Mouse (Mus musculus): ENCODE data around the gene Cdkn3. TPM values are rescaled to one million over a fixed set of nuclear protein-coding genes. Genes with fewer than 3 reads are reported as not detected.
"Not testable (repeated sequence)": the region's sequence is repeated elsewhere in the genome, so short reads cannot be mapped to it uniquely, and the experiment has no call there.

The Cdkn3 gene
- 91.3 and 108 TPM in 2 replicates for polyA plus RNA-seq (2015; fragmentation: Nextera tagmentation; extraction: Ambion mirVana)

DNA sequence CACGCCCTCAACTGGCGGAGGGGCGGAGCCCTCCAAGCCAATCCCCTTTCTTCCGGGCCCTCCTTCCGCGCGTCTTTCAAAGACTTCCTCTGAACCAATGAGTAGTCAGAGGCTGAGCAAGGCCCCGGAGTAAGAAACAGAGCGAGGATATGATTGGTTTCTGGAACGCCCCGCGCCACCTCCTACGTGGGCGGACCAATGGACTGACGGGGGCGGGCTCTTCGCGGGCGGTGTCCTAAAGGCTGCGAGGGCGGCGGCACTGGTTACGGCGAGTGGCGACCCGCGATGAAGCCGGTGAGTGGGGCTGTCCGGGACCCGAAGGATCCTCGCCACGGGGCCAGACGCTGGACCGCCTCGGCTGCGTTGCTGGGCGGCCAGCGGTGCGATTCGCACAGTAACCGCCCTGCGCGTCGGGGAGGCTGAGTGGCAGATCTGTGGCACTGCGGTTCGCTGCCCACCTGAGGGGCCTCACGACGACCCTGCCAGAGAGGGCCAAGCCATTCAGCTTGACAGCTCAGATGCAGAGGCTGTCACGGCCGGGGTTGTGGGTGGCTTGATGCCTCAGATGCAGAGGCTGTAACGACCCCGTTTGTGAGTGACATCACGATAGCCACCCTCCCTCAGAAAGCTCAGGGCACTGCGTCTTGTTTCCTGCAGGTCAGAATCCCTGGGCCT is at the start of gene Cdkn3:
Gene Cdkn3 (plus strand): TSS at position 187 of the 675 bp plus-strand sequence.
- Histone ChIP-seq H3K36me3 (replicated peaks) (peaks cover 24% of the 10 kb centered on the region), H3K9me3 (replicated peaks) (no peaks in the 10 kb centered on the region), H3K27ac (replicated peaks) (peak within 1 kb of the TSS; percentile 81), H3K9ac (peak within 1 kb of the TSS; percentile 89), H3K4me2 (peak within 1 kb of the TSS; percentile 74), H3K4me3 (replicated peaks) (peak within 1 kb of the TSS; percentile 79), H3K4me1 (replicated peaks) (peaks cover 21% of the 10 kb centered on the region), H3K27me3 (no peaks in the 10 kb centered on the region)
- WGBS (ENCODE audit: insufficient replicate concordance) = under 1% methylated on average over 54 of the region's 54 CpGs
- peak; percentile 99 for ATAC-seq (ENCODE audit: insufficient read depth)

DNA sequence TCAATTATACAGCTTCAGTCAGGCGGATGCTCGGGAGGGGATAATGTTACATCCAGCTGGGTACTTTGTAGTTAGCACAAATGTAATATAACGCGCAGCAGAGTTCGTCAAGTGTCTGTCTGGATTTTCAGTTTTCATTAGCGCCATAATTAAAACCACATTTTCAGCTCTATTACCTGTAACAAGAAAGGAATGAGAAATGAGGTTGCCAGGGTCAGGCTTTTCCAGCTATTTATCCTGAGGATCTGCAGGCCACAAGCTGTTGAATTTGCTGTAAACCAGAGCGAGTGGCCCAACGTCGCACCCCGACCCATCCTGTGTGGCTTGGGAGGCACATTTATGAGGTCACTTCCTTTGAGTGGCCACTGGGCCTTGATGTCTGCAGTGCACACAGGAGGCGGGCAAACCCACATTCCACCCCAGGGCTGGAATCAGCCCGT is 41.8 kb upstream of the Cdkn3 start:
- Histone ChIP-seq H3K9ac (no peak overlapping the region), H3K4me3 (replicated peaks) (no peak overlapping the region), H3K4me2 (no peak overlapping the region), H3K36me3 (replicated peaks) (no peaks in the 10 kb centered on the region), H3K4me1 (replicated peaks) (no peaks in the 10 kb centered on the region), H3K27ac (replicated peaks) (no peak overlapping the region), H3K27me3 (no peaks in the 10 kb centered on the region), H3K9me3 (replicated peaks) (no peaks in the 10 kb centered on the region)
- no peak for ATAC-seq (ENCODE audit: insufficient read depth)
- WGBS (ENCODE audit: insufficient replicate concordance) = 68% methylated on average over 12 of the region's 12 CpGs

DNA sequence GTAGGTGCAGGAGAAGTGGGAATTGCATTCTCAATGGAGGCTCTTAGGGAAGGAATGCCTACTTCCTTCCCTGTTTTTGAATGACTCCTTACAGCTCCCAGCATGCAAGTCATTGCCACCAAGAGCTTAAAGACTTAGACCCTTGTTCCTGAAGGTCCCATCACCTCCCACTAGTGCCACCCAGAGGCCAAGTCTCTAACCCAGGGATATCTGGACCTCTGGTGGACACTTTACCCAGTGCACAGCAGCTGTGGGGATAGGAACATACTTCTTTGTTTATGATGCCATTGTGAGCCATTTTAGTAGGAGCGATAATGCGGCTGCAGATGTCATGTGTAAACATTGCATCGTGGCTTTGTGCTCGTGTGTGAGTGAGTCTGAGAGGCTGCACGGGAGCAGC is 38.3 kb upstream of the Cdkn3 start:
- H3K4me3 ChIP-seq (replicated peaks) = no peak overlapping the region
- H3K27ac ChIP-seq (replicated peaks) = no peak overlapping the region
- no peaks in the 10 kb centered on the region for H3K36me3 ChIP-seq (replicated peaks)
- H3K9me3 ChIP-seq (replicated peaks) = no peaks in the 10 kb centered on the region
- WGBS (ENCODE audit: insufficient replicate concordance) = 62% methylated on average over 5 of the region's 5 CpGs
- H3K4me2 ChIP-seq = no peak overlapping the region
- no peak overlapping the region for H3K9ac ChIP-seq
- no peaks in the 10 kb centered on the region for H3K27me3 ChIP-seq
- H3K4me1 ChIP-seq (replicated peaks) = no peaks in the 10 kb centered on the region
- ATAC-seq (ENCODE audit: insufficient read depth) = no peak

DNA sequence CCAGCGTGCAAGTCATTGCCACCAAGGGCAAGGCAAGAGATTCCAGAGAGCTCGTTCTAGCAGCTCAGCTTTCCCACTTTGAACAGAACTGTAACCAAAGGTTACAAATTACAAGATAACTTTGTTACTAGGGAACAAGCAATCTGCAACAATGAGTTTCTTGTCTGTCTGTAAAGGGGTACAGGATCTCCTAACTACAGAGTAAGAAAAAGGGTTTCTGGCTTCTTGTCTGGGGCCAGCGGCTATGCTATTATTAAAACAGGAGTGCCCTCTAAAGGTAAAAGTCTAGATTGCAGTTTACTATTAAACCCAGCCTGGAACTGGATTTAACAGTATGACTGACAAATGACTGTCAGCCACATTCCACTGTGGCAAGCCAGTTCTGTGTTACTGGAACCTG is 36.5 kb upstream of the Cdkn3 start:
- no peak overlapping the region for H3K4me3 ChIP-seq (replicated peaks)
- no peak overlapping the region for H3K27ac ChIP-seq (replicated peaks)
- H3K9me3 ChIP-seq (replicated peaks) = no peaks in the 10 kb centered on the region
- no peaks in the 10 kb centered on the region for H3K27me3 ChIP-seq
- H3K4me1 ChIP-seq (replicated peaks) = no peaks in the 10 kb centered on the region
- 28% methylated on average over 3 of the region's 3 CpGs for WGBS (ENCODE audit: insufficient replicate concordance)
- no peak overlapping the region for H3K9ac ChIP-seq
- no peak overlapping the region for H3K4me2 ChIP-seq
- no peaks in the 10 kb centered on the region for H3K36me3 ChIP-seq (replicated peaks)
- ATAC-seq (ENCODE audit: insufficient read depth) = no peak

DNA sequence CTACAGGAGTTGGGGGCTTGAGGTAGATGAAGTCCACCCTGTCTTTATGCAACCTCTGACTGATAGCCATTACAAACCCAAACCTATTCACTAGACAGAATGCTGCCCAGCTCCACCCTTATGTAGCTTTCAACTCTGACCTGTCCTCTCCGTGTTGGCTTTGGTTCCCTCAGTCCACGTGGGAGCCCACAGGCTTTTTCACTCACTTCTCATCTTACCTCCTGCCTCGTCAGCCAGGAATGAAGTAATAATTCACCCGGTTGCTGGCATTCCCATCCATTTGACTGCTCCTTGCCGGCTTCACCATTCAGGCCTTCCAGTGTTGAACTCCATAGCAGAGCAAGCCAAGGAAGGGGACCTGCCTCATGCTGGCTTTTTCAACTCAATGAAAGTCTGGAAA is 35.4 kb upstream of the Cdkn3 start:
- no peak overlapping the region for H3K27ac ChIP-seq (replicated peaks)
- WGBS (ENCODE audit: insufficient replicate concordance) = 38% methylated on average over 5 of the region's 5 CpGs
- H3K4me1 ChIP-seq (replicated peaks) = no peaks in the 10 kb centered on the region
- no peak overlapping the region for H3K4me3 ChIP-seq (replicated peaks)
- H3K9ac ChIP-seq = no peak overlapping the region
- H3K4me2 ChIP-seq = no peak overlapping the region
- no peaks in the 10 kb centered on the region for H3K9me3 ChIP-seq (replicated peaks)
- ATAC-seq (ENCODE audit: insufficient read depth) = no peak
- no peaks in the 10 kb centered on the region for H3K27me3 ChIP-seq
- H3K36me3 ChIP-seq (replicated peaks) = no peaks in the 10 kb centered on the region

DNA sequence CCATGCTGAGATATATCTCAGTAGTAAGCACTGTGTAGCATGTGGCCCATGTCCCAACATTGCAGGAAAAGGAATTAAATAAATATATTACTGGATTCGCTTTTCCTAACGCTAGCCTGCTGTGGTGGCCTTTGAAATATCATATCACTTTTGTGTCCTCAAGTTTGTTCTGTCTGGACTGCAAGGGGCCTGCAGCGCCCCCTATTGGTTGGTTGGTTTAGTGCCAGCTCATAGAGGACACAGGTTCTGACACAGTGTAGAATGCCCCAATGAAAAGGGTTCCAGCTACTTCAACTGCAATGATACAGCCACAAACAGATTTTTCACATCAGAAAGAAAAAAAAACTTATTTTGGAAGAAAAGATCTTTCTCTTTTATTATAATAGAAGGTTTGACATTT is 34.6 kb upstream of the Cdkn3 start:
- Histone ChIP-seq H3K4me3 (replicated peaks) (no peak overlapping the region), H3K4me1 (replicated peaks) (no peaks in the 10 kb centered on the region)
- WGBS (ENCODE audit: insufficient replicate concordance) = 39% methylated on average over 3 of the region's 3 CpGs

DNA sequence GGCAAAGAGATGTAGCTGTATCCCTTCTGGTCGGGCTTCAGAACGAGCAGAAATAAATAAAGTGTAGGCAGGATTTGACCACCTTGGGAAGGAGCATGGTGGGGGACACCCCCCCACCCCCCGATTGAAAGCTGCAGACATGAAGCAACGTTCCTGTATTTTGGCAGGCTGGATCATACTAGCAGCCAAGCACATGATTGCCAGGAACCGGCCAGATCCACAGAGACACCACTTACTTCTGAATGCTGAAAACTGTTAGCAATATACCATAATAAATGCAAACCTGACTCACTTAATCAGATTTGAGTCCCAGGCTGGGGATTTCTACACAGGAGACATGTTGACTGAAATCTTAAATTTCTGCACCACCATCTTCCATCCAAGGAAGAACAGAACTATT is 26.1 kb upstream of the Cdkn3 start:
- no peak for ATAC-seq (ENCODE audit: insufficient read depth)
- Histone ChIP-seq H3K4me2 (no peak overlapping the region), H3K27ac (replicated peaks) (no peak overlapping the region), H3K9me3 (replicated peaks) (no peaks in the 10 kb centered on the region), H3K9ac (no peak overlapping the region), H3K27me3 (no peaks in the 10 kb centered on the region), H3K4me1 (replicated peaks) (no peaks in the 10 kb centered on the region), H3K4me3 (replicated peaks) (no peak overlapping the region), H3K36me3 (replicated peaks) (no peaks in the 10 kb centered on the region)
- WGBS (ENCODE audit: insufficient replicate concordance) = 67% methylated on average over 5 of the region's 5 CpGs

More for the DNA sequence above, 34.6 kb upstream of the Cdkn3 start:
- no peak overlapping the region for H3K9ac ChIP-seq
- ATAC-seq (ENCODE audit: insufficient read depth) = no peak
- H3K27ac ChIP-seq (replicated peaks) = no peak overlapping the region
- H3K36me3 ChIP-seq (replicated peaks) = no peaks in the 10 kb centered on the region
- no peaks in the 10 kb centered on the region for H3K9me3 ChIP-seq (replicated peaks)
- no peak overlapping the region for H3K4me2 ChIP-seq
- H3K27me3 ChIP-seq = no peaks in the 10 kb centered on the region

DNA sequence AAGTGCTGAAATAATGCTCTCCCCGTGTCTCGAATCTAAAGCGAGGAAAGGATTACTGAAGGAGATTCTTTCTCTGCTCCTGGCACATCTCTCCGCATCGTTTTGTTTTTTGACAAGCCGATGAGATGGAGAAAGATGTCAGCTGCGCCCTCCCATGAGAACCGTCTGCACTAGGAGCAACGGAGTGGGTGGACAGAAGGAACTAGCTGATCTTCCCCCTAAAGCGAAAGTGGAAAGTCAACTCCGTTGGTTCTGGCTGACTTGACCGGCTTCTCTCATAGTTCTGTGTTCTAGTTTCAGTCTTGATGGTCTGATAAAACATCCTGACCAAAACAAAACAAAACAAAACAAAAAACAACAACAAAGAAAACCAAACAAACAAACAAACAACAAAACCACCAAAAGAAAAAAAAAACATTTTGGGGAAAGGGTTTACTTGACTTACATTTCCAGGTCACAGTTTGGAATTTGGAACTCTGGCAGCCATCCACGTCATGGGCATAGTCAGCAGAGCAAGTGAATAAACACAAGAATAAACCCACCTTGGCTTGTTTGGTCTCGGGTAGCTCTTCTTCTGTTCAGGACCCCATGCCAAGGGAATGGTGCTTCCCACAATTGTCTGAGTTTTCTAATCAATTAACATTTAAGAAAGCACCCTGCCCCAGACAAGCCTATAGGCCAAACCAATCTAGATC is 25.4 kb upstream of the Cdkn3 start:
- 71% methylated on average over 14 of the region's 14 CpGs for WGBS (ENCODE audit: insufficient replicate concordance)
- Histone ChIP-seq H3K9me3 (replicated peaks) (no peaks in the 10 kb centered on the region), H3K4me2 (no peak overlapping the region), H3K36me3 (replicated peaks) (no peaks in the 10 kb centered on the region), H3K4me3 (replicated peaks) (no peak overlapping the region), H3K27ac (replicated peaks) (no peak overlapping the region), H3K9ac (no peak overlapping the region), H3K27me3 (no peaks in the 10 kb centered on the region), H3K4me1 (replicated peaks) (no peaks in the 10 kb centered on the region)
- ATAC-seq (ENCODE audit: insufficient read depth) = no peak

DNA sequence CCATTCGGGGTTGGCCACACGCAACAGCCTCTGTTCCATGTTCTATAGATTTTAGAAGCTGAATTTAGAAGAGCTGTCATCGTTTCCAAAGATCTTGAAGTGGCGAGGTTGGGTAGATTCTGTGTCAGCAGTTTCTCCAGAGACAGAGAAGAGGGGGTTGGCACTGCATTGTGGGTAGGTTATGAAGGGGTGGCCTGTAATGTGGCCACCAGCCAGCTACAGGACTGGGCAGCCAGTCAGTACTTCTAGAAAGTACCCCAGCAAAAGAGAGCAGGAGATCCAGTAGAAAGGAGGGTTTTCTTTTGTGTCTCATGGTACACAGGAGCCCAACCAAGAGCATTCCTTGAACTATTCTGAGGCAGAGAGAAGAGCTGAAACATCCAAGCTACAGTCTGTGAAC is 24.0 kb upstream of the Cdkn3 start:
- WGBS (ENCODE audit: insufficient replicate concordance) = 57% methylated on average over 4 of the region's 4 CpGs

DNA sequence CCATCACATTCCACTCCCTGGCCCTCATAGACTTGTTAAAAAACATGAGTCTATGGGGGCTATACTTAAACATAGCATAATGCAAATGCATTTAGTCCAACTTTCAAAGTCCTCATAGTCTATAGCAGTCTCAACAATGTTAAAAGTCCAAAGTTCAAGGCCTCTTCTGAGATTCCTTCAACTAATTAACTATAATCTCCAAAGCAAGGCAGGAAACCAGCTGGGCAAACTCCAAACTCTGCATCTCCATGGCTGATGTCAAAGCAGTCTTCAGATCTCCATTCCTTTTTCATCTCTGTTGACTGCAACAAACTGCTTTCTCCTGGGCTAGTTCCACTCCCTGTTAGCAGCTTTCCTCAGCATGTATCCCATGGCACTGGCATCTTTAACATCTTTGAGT is 23.0 kb upstream of the Cdkn3 start:
- not testable (repeated sequence) for H3K9me3 ChIP-seq (replicated peaks); H3K9ac ChIP-seq; H3K4me3 ChIP-seq (replicated peaks); H3K4me1 ChIP-seq (replicated peaks); H3K36me3 ChIP-seq (replicated peaks); H3K4me2 ChIP-seq; H3K27me3 ChIP-seq; H3K27ac ChIP-seq (replicated peaks); ATAC-seq (ENCODE audit: insufficient read depth)

More for the DNA sequence above, 24.0 kb upstream of the Cdkn3 start:
- Histone ChIP-seq H3K4me3 (replicated peaks) (no peak overlapping the region), H3K4me1 (replicated peaks) (no peaks in the 10 kb centered on the region), H3K9ac (no peak overlapping the region), H3K36me3 (replicated peaks) (no peaks in the 10 kb centered on the region), H3K27me3 (no peaks in the 10 kb centered on the region), H3K9me3 (replicated peaks) (no peaks in the 10 kb centered on the region), H3K4me2 (no peak overlapping the region), H3K27ac (replicated peaks) (no peak overlapping the region)
- ATAC-seq (ENCODE audit: insufficient read depth) = no peak

DNA sequence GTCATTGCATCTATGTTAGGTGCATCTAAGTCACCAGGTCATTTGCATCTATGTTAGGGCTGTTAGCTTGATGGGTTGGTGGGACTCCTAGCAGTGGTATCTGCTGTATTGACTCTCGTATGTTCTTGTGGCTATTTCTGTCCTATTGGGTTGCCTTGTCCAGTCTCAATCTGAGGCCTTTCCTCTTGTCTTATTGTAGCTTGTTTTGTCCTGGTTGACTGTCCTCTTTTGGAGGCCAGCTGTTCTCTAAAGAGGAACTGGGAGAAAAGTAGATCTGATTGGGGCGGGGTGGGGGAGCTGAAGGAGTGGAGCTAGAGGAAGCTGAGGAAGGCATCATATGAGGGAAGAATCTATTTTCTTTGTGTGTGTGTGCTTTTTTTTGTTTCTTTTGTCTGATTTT is 17.7 kb upstream of the Cdkn3 start:
- WGBS (ENCODE audit: insufficient replicate concordance) = 51% methylated on average over 2 of the region's 2 CpGs
- H3K36me3 ChIP-seq (replicated peaks) = no peaks in the 10 kb centered on the region
- no peak overlapping the region for H3K4me3 ChIP-seq (replicated peaks)
- no peak overlapping the region for H3K9ac ChIP-seq
- ATAC-seq (ENCODE audit: insufficient read depth) = no peak
- H3K4me1 ChIP-seq (replicated peaks) = no peaks in the 10 kb centered on the region
- no peaks in the 10 kb centered on the region for H3K27me3 ChIP-seq
- H3K9me3 ChIP-seq (replicated peaks) = no peaks in the 10 kb centered on the region
- no peak overlapping the region for H3K27ac ChIP-seq (replicated peaks)
- no peak overlapping the region for H3K4me2 ChIP-seq

DNA sequence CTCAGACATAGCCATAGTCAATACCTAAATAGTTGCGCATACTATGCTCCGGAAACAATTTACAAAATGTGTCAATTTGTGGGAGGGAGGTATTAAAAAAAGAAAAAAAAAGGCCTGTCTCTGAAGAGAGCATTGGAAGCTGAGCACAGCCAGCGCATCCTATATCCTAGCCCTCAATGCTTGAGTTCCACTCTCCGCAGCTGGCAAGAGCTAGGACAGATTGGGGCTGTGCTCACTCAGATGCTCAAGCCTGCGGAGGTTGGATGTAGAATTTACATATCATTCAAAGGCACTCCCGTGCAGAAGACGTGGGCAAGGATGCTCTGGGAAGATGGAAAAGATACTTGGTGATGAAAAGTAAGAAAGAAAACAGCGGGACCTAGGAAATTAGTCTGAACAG is 14.9 kb upstream of the Cdkn3 start:
- no peak overlapping the region for H3K9ac ChIP-seq
- H3K36me3 ChIP-seq (replicated peaks) = no peaks in the 10 kb centered on the region
- H3K9me3 ChIP-seq (replicated peaks) = no peaks in the 10 kb centered on the region
- H3K4me1 ChIP-seq (replicated peaks) = no peaks in the 10 kb centered on the region
- no peaks in the 10 kb centered on the region for H3K27me3 ChIP-seq
- no peak overlapping the region for H3K27ac ChIP-seq (replicated peaks)
- H3K4me3 ChIP-seq (replicated peaks) = no peak overlapping the region
- ATAC-seq (ENCODE audit: insufficient read depth) = no peak
- WGBS (ENCODE audit: insufficient replicate concordance) = 77% methylated on average over 8 of the region's 8 CpGs
- no peak overlapping the region for H3K4me2 ChIP-seq
